Mouse (Mus musculus) forebrain, postnatal 0 days (tissue): ENCODE measurements around the gene Tgfbr2. TPM values are rescaled to one million over a fixed set of nuclear protein-coding genes. Genes with fewer than 3 reads are reported as not detected.
A peak's percentile ranks its signal among the peaks of the same experiment; 100 is the strongest.
"Not testable (repeated sequence)": the region's sequence is repeated elsewhere in the genome, so short reads cannot be mapped to it uniquely, and the experiment has no call there.

Source experiments
- ATAC-seq: fragments of 200-750 bp; cut with Nextera tagmentation; 2 replicates; pipeline ENCODE4 v1.8.0; 2017; ENCODE audit warnings: mild to moderate bottlenecking, moderate library complexity
- DNase-seq: peaks from one replicate; pipeline ENCODE4 v3.0.0-alpha.2; 2015
- H3K27ac ChIP-seq: fragments of 300-500 bp; sonication (generic); 2 replicates; pipeline ENCODE4 v1.5.1; 2014; ENCODE audit warnings: low read depth, mild to moderate bottlenecking, antibody characterized with exemption, low read length, moderate library complexity, mixed read lengths
- H3K27me3 ChIP-seq: fragments of 300-500 bp; sonication (generic); 2 replicates; pipeline ENCODE4 v1.6.1; 2014; ENCODE audit warnings: mild to moderate bottlenecking, low read length, mixed read lengths; ENCODE audit not compliant: insufficient read depth
- H3K36me3 ChIP-seq: fragments of 300-500 bp; sonication (generic); 2 replicates; pipeline ENCODE4 v1.6.1; 2014; ENCODE audit warnings: mild to moderate bottlenecking, moderate library complexity; ENCODE audit not compliant: insufficient read depth
- H3K4me1 ChIP-seq: fragments of 300-500 bp; sonication (generic); 2 replicates; pipeline ENCODE4 v1.6.1; 2014; ENCODE audit warnings: antibody characterized with exemption; ENCODE audit not compliant: insufficient read depth
- H3K4me2 ChIP-seq: fragments of 300-500 bp; sonication (generic); 2 replicates; pipeline ENCODE4 v1.6.1; 2014; ENCODE audit warnings: low read depth, mild to moderate bottlenecking, moderate library complexity
- H3K4me3 ChIP-seq: fragments of 300-500 bp; sonication (generic); 2 replicates; pipeline ENCODE4 v1.5.1; 2014; ENCODE audit warnings: low read depth, low read length, mixed read lengths
- H3K9ac ChIP-seq: fragments of 300-500 bp; sonication (generic); 2 replicates; pipeline ENCODE4 v1.6.1; 2014; ENCODE audit warnings: mild to moderate bottlenecking
- H3K9me3 ChIP-seq: fragments of 300-500 bp; sonication (generic); 2 replicates; pipeline ENCODE4 v1.6.1; 2016; ENCODE audit warnings: low read length
- CTCF ChIP-seq: sonication (generic); IDR thresholded peaks from 2 replicates; pipeline ENCODE4 v1.5.1; 2016; ENCODE audit warnings: antibody characterized with exemption, control low read depth, low read depth
- WGBS: fragments of 180-500 bp; shearing (Covaris S2); extraction: QIAGEN DNeasy Blood & Tissue Kit; methylation state at CpG from one replicate; pipeline ENCODE4 v1.1.7; 2014; 5-methylcytosine and 5-hydroxymethylcytosine counted together
- polyA plus RNA-seq: library from polyadenylated mRNA; unstranded; fragments of >200 nt; fragmentation: Nextera tagmentation; extraction: Ambion mirVana; gene quantifications from 2 replicates; pipeline ENCODE4 v1.2.1, GENCODE M21; 2015
- total RNA-seq: library from RNA; depleted of rRNA; stranded (reverse); fragments of >200 nt; gene quantifications from 2 replicates; pipeline ENCODE4 v1.2.3, GENCODE M21; 2014

The Tgfbr2 gene
- total and polyA plus RNA-seq, 2 experiments from 2014 or later = 6.5 to 20.8 TPM

GRCm38 (mm10) chr9:116077419-116077818, 97.7 kb downstream of the Tgfbr2 start:
- no peaks in the 10 kb centered on the region for H3K36me3 ChIP-seq
- whole genome bisulfite sequencing = 94% methylated on average over 2 of the region's 2 CpGs
- DNase-seq (no peak), ATAC-seq (no peak)
- H3K27ac ChIP-seq = no peak overlapping the region
- no peak overlapping the region for H3K4me2 ChIP-seq
- no peak overlapping the region for H3K4me3 ChIP-seq
- no peaks in the 10 kb centered on the region for H3K9me3 ChIP-seq
- no peak for TF ChIP-seq CTCF
- no peaks in the 10 kb centered on the region for H3K4me1 ChIP-seq
- no peaks in the 10 kb centered on the region for H3K27me3 ChIP-seq
- H3K9ac ChIP-seq = no peak overlapping the region

- TF ChIP-seq CTCF = no peak
- no peaks in the 10 kb centered on the region for H3K9me3 ChIP-seq
- no peak overlapping the region for H3K27ac ChIP-seq
- no peak overlapping the region for H3K9ac ChIP-seq
- peak; percentile 79 for ATAC-seq
- no peak overlapping the region for H3K4me2 ChIP-seq
- no peaks in the 10 kb centered on the region for H3K4me1 ChIP-seq
- DNase-seq = peak; percentile 46
- 58% methylated on average over 2 of the region's 2 CpGs for WGBS
- H3K36me3 ChIP-seq = no peaks in the 10 kb centered on the region
- no peak overlapping the region for H3K4me3 ChIP-seq
- no peaks in the 10 kb centered on the region for H3K27me3 ChIP-seq
Observed at GRCm38 (mm10) chr9:116076946-116077345, 98.2 kb downstream of the Tgfbr2 start.

GRCm38 (mm10) chr9:116076163-116076562, 99.0 kb downstream of the Tgfbr2 start:
- H3K36me3 ChIP-seq = no peaks in the 10 kb centered on the region
- DNase-seq (no peak), ATAC-seq (no peak)
- H3K9me3 ChIP-seq = no peaks in the 10 kb centered on the region
- H3K9ac ChIP-seq = no peak overlapping the region
- no peaks in the 10 kb centered on the region for H3K27me3 ChIP-seq
- WGBS = 75% methylated on average over 4 of the region's 4 CpGs
- no peaks in the 10 kb centered on the region for H3K4me1 ChIP-seq
- H3K4me3 ChIP-seq = no peak overlapping the region
- no peak overlapping the region for H3K4me2 ChIP-seq
- no peak overlapping the region for H3K27ac ChIP-seq
- no peak for TF ChIP-seq CTCF

DNA sequence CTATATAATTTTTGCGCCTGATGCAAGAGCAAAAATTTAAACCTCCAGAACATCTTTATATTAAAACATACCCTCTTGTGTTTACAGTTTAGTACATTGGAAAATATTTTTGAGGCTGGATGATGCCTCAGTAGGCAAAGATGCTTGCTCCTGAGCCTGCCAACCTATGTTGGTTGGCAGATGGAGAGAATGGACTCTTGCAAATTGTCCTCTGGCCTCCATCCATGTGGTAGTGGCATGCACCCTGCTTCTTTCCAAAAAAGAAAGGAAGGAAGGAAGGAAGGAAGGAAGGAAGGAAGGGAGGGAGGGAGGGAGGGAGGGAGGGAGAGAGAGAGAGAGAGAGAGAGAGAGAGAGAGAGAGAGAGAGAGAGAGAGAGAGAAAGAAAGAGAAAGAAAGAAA, 103.6 kb downstream of the Tgfbr2 start:
- not testable (repeated sequence) for H3K27ac ChIP-seq, H3K36me3 ChIP-seq, ATAC-seq, H3K9ac ChIP-seq, H3K4me2 ChIP-seq, H3K4me1 ChIP-seq, H3K27me3 ChIP-seq, DNase-seq, H3K4me3 ChIP-seq, H3K9me3 ChIP-seq
- 91% methylated on average over 1 of the region's 1 CpGs for WGBS

- Histone ChIP-seq H3K9ac (no peak overlapping the region), H3K9me3 (no peaks in the 10 kb centered on the region), H3K27me3 (no peaks in the 10 kb centered on the region), H3K36me3 (no peaks in the 10 kb centered on the region), H3K4me1 (no peaks in the 10 kb centered on the region), H3K27ac (no peak overlapping the region), H3K4me3 (no peak overlapping the region), H3K4me2 (no peak overlapping the region)
- ATAC-seq = no peak
- no peak for DNase-seq
- WGBS = 93% methylated on average over 17 of the region's 17 CpGs
- TF ChIP-seq CTCF = no peak
Observed at GRCm38 (mm10) chr9:116064774-116065173, 110.4 kb downstream of the Tgfbr2 start.

GRCm38 (mm10) chr9:116060691-116061090, 114.5 kb downstream of the Tgfbr2 start:
- Histone ChIP-seq H3K4me3 (no peak overlapping the region), H3K4me2 (no peak overlapping the region), H3K36me3 (no peaks in the 10 kb centered on the region), H3K4me1 (no peaks in the 10 kb centered on the region), H3K9ac (no peak overlapping the region), H3K9me3 (no peaks in the 10 kb centered on the region), H3K27me3 (no peaks in the 10 kb centered on the region), H3K27ac (no peak overlapping the region)
- 7% methylated on average over 4 of the region's 4 CpGs for WGBS
- no peak for ATAC-seq
- TF ChIP-seq CTCF = peak; percentile 80
- peak; percentile 47 for DNase-seq

DNA sequence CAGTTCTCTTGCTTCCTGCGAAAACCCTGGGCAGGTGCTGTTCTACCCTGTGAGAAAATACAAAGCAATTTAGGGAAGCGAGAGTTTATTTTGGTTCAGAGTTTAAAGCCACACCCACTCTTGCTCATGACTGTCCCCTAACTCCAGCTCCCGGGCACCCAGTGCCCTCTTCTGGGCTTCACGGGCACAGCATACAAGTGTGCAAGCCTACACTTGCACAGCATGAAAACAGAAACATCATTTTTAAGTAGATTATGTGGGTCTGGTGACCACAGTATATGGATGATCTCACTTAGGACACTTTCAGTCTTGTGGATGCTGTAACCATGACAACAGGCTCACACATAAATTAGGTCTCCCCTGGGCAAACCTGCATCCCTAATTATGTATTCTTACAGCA, 116.0 kb downstream of the Tgfbr2 start:
- no peaks in the 10 kb centered on the region for H3K4me1 ChIP-seq
- no peaks in the 10 kb centered on the region for H3K36me3 ChIP-seq
- no peak overlapping the region for H3K27ac ChIP-seq
- TF ChIP-seq CTCF = peak; percentile 59
- H3K9ac ChIP-seq = no peak overlapping the region
- H3K9me3 ChIP-seq = no peaks in the 10 kb centered on the region
- no peak overlapping the region for H3K4me3 ChIP-seq
- H3K4me2 ChIP-seq = no peak overlapping the region
- 49% methylated on average over 4 of the region's 4 CpGs for WGBS
- peak; percentile 36 for DNase-seq
- no peaks in the 10 kb centered on the region for H3K27me3 ChIP-seq
- peak; percentile 58; the same call in 1 of the 2 replicates for ATAC-seq

DNA sequence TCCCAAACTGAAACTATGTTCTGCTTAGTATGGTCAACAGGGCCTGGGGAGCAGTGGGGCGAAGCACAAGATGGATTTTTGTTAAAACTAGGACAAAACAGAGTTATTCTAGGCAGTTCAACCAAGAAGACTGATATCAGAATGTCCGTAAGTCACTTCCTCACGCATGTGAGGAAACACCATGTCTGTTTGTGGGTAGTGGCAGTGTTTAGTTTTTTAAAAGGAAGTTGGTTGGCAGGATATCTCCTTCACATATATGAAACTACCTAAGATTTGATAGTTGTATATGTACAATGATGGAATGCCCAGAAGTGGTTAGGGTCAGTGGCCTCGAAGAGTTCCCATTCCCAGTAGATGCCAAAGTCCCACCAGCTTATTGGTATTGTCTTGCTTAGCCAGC, 116.7 kb downstream of the Tgfbr2 start:
- Histone ChIP-seq H3K4me1 (no peaks in the 10 kb centered on the region), H3K9me3 (no peaks in the 10 kb centered on the region), H3K9ac (no peak overlapping the region), H3K4me3 (no peak overlapping the region), H3K27ac (no peak overlapping the region), H3K27me3 (no peaks in the 10 kb centered on the region), H3K36me3 (no peaks in the 10 kb centered on the region), H3K4me2 (no peak overlapping the region)
- 94% methylated on average over 4 of the region's 4 CpGs for WGBS
- ATAC-seq (no peak), DNase-seq (no peak)
- no peak for TF ChIP-seq CTCF
